Mouse (Mus musculus) urinary bladder, adult 2 months (tissue): ENCODE data around the gene Gm49380. TPM values are rescaled to one million over a fixed set of nuclear protein-coding genes. Genes with fewer than 3 reads are reported as not detected.

Source experiments
- DNase-seq: peaks from one replicate; pipeline ENCODE4 v3.0.0; 2022; ENCODE audit warnings: low spot score
- polyA plus RNA-seq: library from polyadenylated mRNA; depleted of rRNA; stranded (reverse); fragments of >200 nt; gene quantifications from 2 replicates; pipeline ENCODE4 v1.2.3, GENCODE M21; 2012

Gene Gm49380
- polyA plus RNA-seq, 1 experiment, result 0.36 TPM

GRCm38 (mm10) chr9:44075276-44075995, 37.9 kb downstream of the Gm49380 start:
- no peak for DNase-seq

GRCm38 (mm10) chr9:44074395-44075275, 38.7 kb downstream of the Gm49380 start:
- no peak for DNase-seq

GRCm38 (mm10) chr9:44073115-44073514, 40.2 kb downstream of the Gm49380 start:
- DNase-seq, result no peak

GRCm38 (mm10) chr9:44072599-44072915, 40.7 kb downstream of the Gm49380 start:
- DNase-seq, result no peak

- no peak for DNase-seq
Observed at GRCm38 (mm10) chr9:44071914-44072598, 41.2 kb downstream of the Gm49380 start.

- DNase-seq, result no peak
Observed at GRCm38 (mm10) chr9:44070844-44071231, 42.5 kb downstream of the Gm49380 start.

GRCm38 (mm10) chr9:44070113-44070843, 43.0 kb downstream of the Gm49380 start:
- DNase-seq, result no peak

- DNase-seq, result no peak
Observed at GRCm38 (mm10) chr9:44069252-44069651, 44.0 kb downstream of the Gm49380 start.

- DNase-seq, result no peak
Observed at GRCm38 (mm10) chr9:44067960-44068330, 45.4 kb downstream of the Gm49380 start.

- DNase-seq, result no peak
Observed at GRCm38 (mm10) chr9:44067241-44067959, 45.9 kb downstream of the Gm49380 start.

GRCm38 (mm10) chr9:44066785-44067225, 46.5 kb downstream of the Gm49380 start, which contains the start of gene Usp2:
Gene Usp2, plus strand, starts transcription at chr9:44067021.
- DNase-seq, result peak; percentile 99

GRCm38 (mm10) chr9:44065177-44065576, 48.1 kb downstream of the Gm49380 start:
- DNase-seq, result no peak

GRCm38 (mm10) chr9:44058606-44059005, 54.7 kb downstream of the Gm49380 start:
- no peak for DNase-seq

- DNase-seq, result no peak
Observed at GRCm38 (mm10) chr9:44053936-44054335, 59.4 kb downstream of the Gm49380 start.

- no peak for DNase-seq
Observed at GRCm38 (mm10) chr9:44052855-44053254, 60.4 kb downstream of the Gm49380 start.

GRCm38 (mm10) chr9:44049381-44050165, 63.7 kb downstream of the Gm49380 start:
- no peak for DNase-seq

GRCm38 (mm10) chr9:44048541-44049380, 64.5 kb downstream of the Gm49380 start:
- no peak for DNase-seq

- no peak for DNase-seq
Observed at GRCm38 (mm10) chr9:44047571-44048490, 65.5 kb downstream of the Gm49380 start.
